Mouse (Mus musculus) olfactory bulb, adult 2 months (tissue): ENCODE results near the gene Prss16.

Source experiments
- CTCF ChIP-seq: fragments of 200-500 bp; IDR thresholded peaks from 2 replicates; pipeline ENCODE4 v1.5.1; 2012; ENCODE audit warnings: low read depth, mild to moderate bottlenecking, low read length, moderate library complexity; ENCODE audit not compliant: insufficient read depth
- POLR2A ChIP-seq: fragments of 200-500 bp; IDR thresholded peaks from 2 replicates; pipeline ENCODE4 v1.6.1; 2012; ENCODE audit warnings: mild to moderate bottlenecking, low read depth, low read length, moderate library complexity; ENCODE audit not compliant: insufficient read depth

- TF ChIP-seq CTCF: no peak
- no peak for TF ChIP-seq POLR2A
Observed at GRCm38 (mm10) chr13:21995331-21995914, 14.1 kb downstream of the Prss16 start.
